Mouse (Mus musculus) embryo, embryonic 10 days (tissue): Measurements from ENCODE around the gene Gm21958.
A peak's percentile ranks its signal among the peaks of the same experiment; 100 is the strongest.
"Not testable (repeated sequence)": the region's sequence is repeated elsewhere in the genome, so short reads cannot be mapped to it uniquely, and the experiment has no call there.

Source experiments
- DNase-seq: peaks from one replicate; pipeline ENCODE4 v3.0.0-alpha.2; 2015; ENCODE audit warnings: low spot score

The Gm21958 gene

GRCm38 (mm10) chr3:54723741-54724500 lies 9.8 kb upstream of the Gm21958 start:
- DNase-seq: no peak

- DNase-seq: no peak
Observed at GRCm38 (mm10) chr3:54718947-54719346, 4.8 kb upstream of the Gm21958 start.

- DNase-seq: no peak
Observed at GRCm38 (mm10) chr3:54717348-54717747, 3.2 kb upstream of the Gm21958 start.

- DNase-seq: no peak
Observed at GRCm38 (mm10) chr3:54715461-54715860, 1.3 kb upstream of the Gm21958 start.

GRCm38 (mm10) chr3:54708972-54709371 lies 5.2 kb downstream of the Gm21958 start:
- DNase-seq: no peak

- DNase-seq: not testable (repeated sequence)
Observed at GRCm38 (mm10) chr3:54704106-54704505, 10.0 kb downstream of the Gm21958 start.

- DNase-seq: no peak
Observed at GRCm38 (mm10) chr3:54699759-54700301, 14.3 kb downstream of the Gm21958 start.

GRCm38 (mm10) chr3:54693056-54693415 lies 21.1 kb downstream of the Gm21958 start:
- no peak for DNase-seq

- DNase-seq: peak; percentile 97
Observed at GRCm38 (mm10) chr3:54692202-54693055, 21.7 kb downstream of the Gm21958 start, which contains the start of gene Supt20. TSS of gene Supt20 (plus strand) at chr3:54692807.

GRCm38 (mm10) chr3:54689091-54689490 lies 25.1 kb downstream of the Gm21958 start:
- peak; percentile 31 for DNase-seq

- DNase-seq: no peak
Observed at GRCm38 (mm10) chr3:54687245-54687644, 26.9 kb downstream of the Gm21958 start.

- no peak for DNase-seq
Observed at GRCm38 (mm10) chr3:54685202-54685601, 29.0 kb downstream of the Gm21958 start.

GRCm38 (mm10) chr3:54681310-54682204 lies 32.6 kb downstream of the Gm21958 start:
- DNase-seq: no peak

GRCm38 (mm10) chr3:54676818-54677217 lies 37.3 kb downstream of the Gm21958 start:
- DNase-seq: no peak

GRCm38 (mm10) chr3:54672557-54673529 lies 41.3 kb downstream of the Gm21958 start:
- DNase-seq: peak; percentile 61

GRCm38 (mm10) chr3:54672111-54672510 lies 42.0 kb downstream of the Gm21958 start:
- no peak for DNase-seq

- no peak for DNase-seq
Observed at GRCm38 (mm10) chr3:54669559-54669958, 44.6 kb downstream of the Gm21958 start.

- DNase-seq: no peak
Observed at GRCm38 (mm10) chr3:54668722-54669121, 45.4 kb downstream of the Gm21958 start.

GRCm38 (mm10) chr3:54668141-54668540 lies 46.0 kb downstream of the Gm21958 start:
- no peak for DNase-seq
